Mouse (Mus musculus): Measurements from ENCODE around the gene Ptpn1.

Ptpn1 gene

DNA sequence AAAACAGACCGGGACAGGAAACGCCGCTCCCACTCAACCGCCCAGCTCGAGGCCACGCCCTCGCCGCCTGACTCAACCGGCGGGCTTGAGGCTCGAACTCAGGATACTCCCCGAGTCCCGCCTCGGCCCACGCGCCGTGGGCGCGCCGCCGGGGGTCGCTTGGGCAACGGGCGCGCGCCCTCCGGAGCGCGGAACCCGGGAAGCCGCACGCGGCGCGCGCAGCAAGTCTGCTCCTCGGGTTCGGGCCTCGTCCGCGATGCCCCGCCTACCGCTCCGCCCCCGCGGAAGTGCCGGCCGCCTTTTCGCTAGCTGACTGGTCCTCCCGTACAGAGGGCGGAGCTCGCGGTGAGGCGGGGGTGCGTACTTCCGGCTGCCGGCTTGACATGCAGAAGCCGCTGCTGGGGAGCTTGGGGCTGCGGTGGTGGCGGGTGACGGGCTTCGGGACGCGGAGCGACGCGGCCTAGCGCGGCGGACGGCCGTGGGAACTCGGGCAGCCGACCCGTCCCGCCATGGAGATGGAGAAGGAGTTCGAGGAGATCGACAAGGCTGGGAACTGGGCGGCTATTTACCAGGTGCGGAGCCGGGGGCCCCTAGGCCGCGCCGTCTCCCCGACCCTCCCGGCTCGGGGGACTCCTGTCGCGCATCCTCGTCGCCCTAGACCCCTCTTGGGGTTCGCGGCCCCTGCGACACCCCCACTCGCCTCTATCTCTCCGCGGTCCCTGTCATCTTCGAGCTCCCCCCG is at the start of gene Ptpn1:
Ptpn1 (plus strand) TSS at position 73 of the 742 bp plus-strand sequence.
- CTCF ChIA-PET = interaction anchor here (0.6 to 1.2 kb wide), 2 partner anchors 10 to 298 kb away, joined by 4 to 8 read pairs; no protein-coding TSS in a partner anchor

DNA sequence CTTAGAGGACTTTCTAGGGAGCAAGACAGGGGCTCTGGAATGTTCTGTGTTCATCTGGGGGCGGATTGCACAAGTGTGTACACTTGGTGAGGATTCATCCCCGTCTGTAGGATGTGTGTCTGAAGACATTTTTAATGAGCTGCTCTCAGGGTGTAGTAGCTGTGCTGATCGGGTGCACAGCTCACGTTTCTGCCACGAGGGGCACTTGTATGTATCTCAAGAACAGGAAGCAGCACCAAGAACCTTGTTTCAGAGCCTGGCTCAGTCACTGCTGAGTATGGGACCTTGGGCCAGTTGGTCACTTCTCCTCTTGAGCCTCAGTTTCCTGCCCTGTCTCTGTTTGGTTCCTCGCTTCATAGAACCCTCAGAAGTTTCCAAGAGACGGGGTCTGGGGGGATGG is 45.4 kb upstream of the Ptpn1 start:
- CTCF ChIA-PET = no interaction called here

GRCm38 (mm10) chr2:167887516-167888347 is 44.1 kb upstream of the Ptpn1 start:
- CTCF ChIA-PET = interaction anchor here (0.6 to 0.8 kb wide), 2 partner anchors 207 to 1170 kb away, joined by 3 to 6 read pairs; no protein-coding TSS in a partner anchor

- CTCF ChIA-PET = interaction anchor here (0.8 kb wide), 1 partner anchor 1171 kb away, joined by 3 read pairs; no protein-coding TSS in a partner anchor
Observed at GRCm38 (mm10) chr2:167888834-167889233, 43.0 kb upstream of the Ptpn1 start.

DNA sequence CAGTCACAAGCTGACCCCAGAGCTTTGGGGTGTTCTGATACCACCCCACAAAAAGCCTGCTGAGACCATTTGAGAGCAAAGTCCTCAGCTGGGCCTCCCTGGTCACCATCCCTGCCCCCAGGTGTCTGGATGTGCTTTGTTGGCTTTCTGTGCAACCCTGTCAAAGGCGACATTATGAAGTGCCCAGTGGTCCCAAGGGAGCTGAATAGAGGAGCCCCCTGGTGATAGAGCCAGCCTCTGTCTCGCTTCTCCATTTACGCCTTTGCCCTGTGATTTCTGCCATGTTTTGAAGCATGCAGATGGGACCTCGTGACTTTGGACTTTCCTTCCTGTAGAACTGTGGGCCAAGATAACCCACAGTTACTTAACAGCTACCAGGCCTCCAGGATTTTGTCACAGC is 42.0 kb upstream of the Ptpn1 start:
- CTCF ChIA-PET = interaction anchor here (2.9 kb wide), 1 partner anchor 205 kb away, joined by 8 read pairs; no protein-coding TSS in a partner anchor

DNA sequence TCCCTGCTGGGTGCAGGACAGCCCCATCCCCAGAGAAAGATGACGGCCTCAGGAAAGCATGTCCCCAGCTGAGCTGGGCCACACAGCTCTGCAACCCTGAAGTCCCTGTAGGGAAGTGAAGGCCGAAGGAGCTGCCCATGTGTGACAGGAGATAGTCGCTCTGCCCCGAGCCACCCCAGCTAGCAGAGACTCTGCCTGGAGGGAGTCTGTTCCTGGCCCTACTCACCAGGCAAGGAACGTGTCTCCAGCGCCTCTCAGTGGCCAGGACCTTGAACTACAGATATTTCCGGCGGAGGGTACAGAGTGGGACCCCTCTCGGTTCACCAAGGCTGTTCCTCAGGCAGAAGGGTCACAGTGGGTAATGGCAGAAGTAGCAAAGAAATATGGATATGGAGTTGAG is 39.9 kb upstream of the Ptpn1 start:
- CTCF ChIA-PET = interaction anchor here (1.1 to 2.9 kb wide), 2 partner anchors 204 to 207 kb away, joined by 4 to 8 read pairs; partner anchors contain the start of gene Cebpb

- CTCF ChIA-PET = interaction anchor here (0.5 to 4.6 kb wide), 2 partner anchors 40 to 208 kb away, joined by 3 to 58 read pairs; no protein-coding TSS in a partner anchor
Observed at GRCm38 (mm10) chr2:167893680-167894079, 38.2 kb upstream of the Ptpn1 start.

DNA sequence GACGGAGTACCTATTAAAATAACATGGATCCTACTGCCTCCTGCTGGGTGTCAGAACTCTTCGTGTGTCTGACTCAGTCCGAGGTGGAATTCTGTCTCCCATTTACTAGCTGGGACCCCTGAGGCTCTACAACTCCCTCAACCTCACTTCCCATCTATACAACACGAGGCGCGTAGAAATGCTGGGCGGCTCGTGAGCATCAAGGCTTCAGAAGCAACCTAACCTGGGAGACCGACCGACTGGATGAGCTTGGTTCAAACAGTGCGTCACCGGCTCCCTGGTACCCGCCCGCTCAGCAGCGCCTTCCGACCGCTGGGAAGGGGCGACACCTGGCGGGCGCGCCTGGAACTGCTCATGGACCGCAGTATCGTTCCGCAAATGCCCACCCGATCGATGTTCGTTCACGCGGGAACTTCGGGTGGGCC is 36.9 kb upstream of the Ptpn1 start:
- CTCF ChIA-PET = interaction anchor here (0.7 to 4.6 kb wide), 6 partner anchors 16 to 260 kb away, joined by 3 to 58 read pairs (median 3); no protein-coding TSS in a partner anchor

- CTCF ChIA-PET = interaction anchor here (4.6 kb wide), 1 partner anchor 212 kb away, joined by 58 read pairs; no protein-coding TSS in a partner anchor
Observed at GRCm38 (mm10) chr2:167897896-167898295, 34.0 kb upstream of the Ptpn1 start.

DNA sequence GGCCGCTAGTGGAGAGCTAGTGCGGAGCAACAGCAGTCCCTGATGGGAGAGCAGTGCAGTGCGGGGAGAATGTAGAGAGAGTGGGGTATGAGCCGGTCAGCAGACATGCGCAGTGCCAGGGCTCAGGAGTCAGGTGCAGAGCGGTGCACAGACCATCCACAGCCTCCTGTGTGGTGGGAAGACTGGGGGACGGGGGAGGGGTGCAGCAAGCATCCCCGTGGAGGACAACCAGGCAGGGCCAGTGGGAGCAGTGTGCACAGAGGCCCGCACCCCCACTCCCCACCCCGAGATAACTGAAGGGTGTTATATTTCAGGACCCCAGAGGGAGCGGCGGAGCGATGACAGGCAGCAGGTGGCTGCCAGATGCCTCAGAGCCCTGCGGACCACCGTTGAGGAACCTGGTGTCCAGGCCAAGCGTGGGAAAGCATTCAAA is 31.9 kb upstream of the Ptpn1 start:
- CTCF ChIA-PET = no interaction called here

DNA sequence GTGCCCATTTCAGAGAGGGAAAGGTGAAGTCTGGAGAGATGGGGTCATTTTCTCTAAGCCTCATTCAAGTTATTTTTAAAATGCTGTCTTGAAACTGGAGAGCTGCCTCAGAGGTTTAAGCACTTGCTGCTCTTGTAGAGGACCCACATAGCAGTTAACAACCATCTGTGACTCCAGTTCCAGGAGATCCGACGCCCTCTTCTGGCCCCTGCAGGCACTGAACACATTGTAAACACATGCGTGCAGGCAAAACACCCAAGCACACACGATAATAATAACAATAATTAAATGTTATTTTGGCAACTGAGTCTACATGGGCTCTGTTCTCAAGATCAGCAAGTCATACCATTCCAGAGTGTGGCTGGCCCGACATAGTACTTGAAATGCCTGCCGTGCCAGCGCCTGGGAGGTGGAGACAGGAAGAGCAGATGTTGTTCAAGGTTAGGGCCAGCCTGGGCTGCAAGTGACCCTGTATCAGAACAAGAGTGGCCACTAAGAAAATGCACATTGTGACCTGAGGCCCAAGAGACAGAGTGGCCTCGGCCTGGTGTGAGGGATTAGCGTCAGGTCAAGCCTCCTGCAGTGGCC is 29.6 kb upstream of the Ptpn1 start:
- CTCF ChIA-PET = no interaction called here

- CTCF ChIA-PET = no interaction called here
Observed at GRCm38 (mm10) chr2:167903242-167903952, 28.5 kb upstream of the Ptpn1 start.

- CTCF ChIA-PET = interaction anchor here (1.0 kb wide), 1 partner anchor 284 kb away, joined by 3 read pairs; no protein-coding TSS in a partner anchor
Observed at GRCm38 (mm10) chr2:167904621-167905367, 27.1 kb upstream of the Ptpn1 start.

DNA sequence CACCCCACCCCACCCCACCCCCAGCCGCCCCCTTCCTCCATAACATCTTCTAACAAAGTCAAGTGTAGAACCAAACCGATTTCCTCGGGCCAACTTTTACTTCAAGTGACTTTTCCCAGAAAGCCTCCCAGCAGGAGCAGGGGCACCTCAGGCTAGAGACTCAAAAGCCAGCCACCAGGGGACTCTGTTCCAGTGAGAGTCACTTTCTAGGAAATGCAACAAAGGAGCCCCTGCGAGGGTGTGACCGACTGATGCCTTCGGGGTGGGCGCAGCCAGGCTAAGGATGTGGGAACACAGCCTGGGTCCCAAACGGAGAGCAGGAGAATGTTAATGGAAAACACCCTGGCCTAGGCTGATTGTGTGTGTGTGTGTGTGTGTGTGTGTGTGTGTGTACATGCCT is 26.3 kb upstream of the Ptpn1 start:
- CTCF ChIA-PET = no interaction called here

- CTCF ChIA-PET = interaction anchor here (0.8 kb wide), 1 partner anchor 222 kb away, joined by 3 read pairs; no protein-coding TSS in a partner anchor
Observed at GRCm38 (mm10) chr2:167906729-167907128, 25.1 kb upstream of the Ptpn1 start.

GRCm38 (mm10) chr2:167909531-167910177 is 22.2 kb upstream of the Ptpn1 start:
- CTCF ChIA-PET = interaction anchor here (0.9 to 1.3 kb wide), 2 partner anchors 14 to 232 kb away, joined by 3 to 5 read pairs; no protein-coding TSS in a partner anchor

GRCm38 (mm10) chr2:167910178-167910540 is 21.7 kb upstream of the Ptpn1 start:
- CTCF ChIA-PET = interaction anchor here (0.9 to 1.3 kb wide), 2 partner anchors 15 to 233 kb away, joined by 3 to 5 read pairs; no protein-coding TSS in a partner anchor

GRCm38 (mm10) chr2:167911511-167911910 is 20.3 kb upstream of the Ptpn1 start:
- CTCF ChIA-PET = no interaction called here

- CTCF ChIA-PET = no interaction called here
Observed at GRCm38 (mm10) chr2:167919081-167919480, 12.8 kb upstream of the Ptpn1 start.
